Mouse (Mus musculus) intestine, embryonic 16.5 days (tissue): ENCODE results near the gene Hinfp. TPM values are rescaled to one million over a fixed set of nuclear protein-coding genes. Genes with fewer than 3 reads are reported as not detected.

Experiments
- ATAC-seq: fragments of 200-750 bp; cut with Nextera tagmentation; 2 replicates; pipeline ENCODE4 v1.8.0; 2017; ENCODE audit warnings: moderate TSS enrichment, moderate library complexity
- H3K27ac ChIP-seq: fragments of 300-500 bp; sonication (generic); 2 replicates; pipeline ENCODE4 v1.5.1; 2014; ENCODE audit warnings: mild to moderate bottlenecking, low read length
- H3K27me3 ChIP-seq: fragments of 300-500 bp; sonication (generic); replicated peaks from 2 replicates; pipeline ENCODE4 v1.6.1; 2014; ENCODE audit warnings: low read length, control low read depth, mixed read lengths; ENCODE audit not compliant: control insufficient read depth, insufficient read depth
- H3K36me3 ChIP-seq: fragments of 300-500 bp; sonication (generic); 2 replicates; pipeline ENCODE4 v1.6.1; 2014; ENCODE audit warnings: low read length, control low read depth; ENCODE audit not compliant: control insufficient read depth, insufficient read depth
- H3K4me1 ChIP-seq: fragments of 300-500 bp; sonication (generic); 2 replicates; pipeline ENCODE4 v1.6.1; 2014; ENCODE audit warnings: low read length, control low read depth, mixed read lengths; ENCODE audit not compliant: control insufficient read depth, insufficient read depth
- H3K4me2 ChIP-seq: fragments of 300-500 bp; sonication (generic); 2 replicates; pipeline ENCODE4 v1.6.1; 2014; ENCODE audit warnings: low read depth, low read length, control low read depth
- H3K4me3 ChIP-seq: fragments of 300-500 bp; sonication (generic); 2 replicates; pipeline ENCODE4 v1.5.1; 2014; ENCODE audit warnings: mild to moderate bottlenecking, low read length
- H3K9ac ChIP-seq: fragments of 300-500 bp; sonication (generic); 2 replicates; pipeline ENCODE4 v1.6.1; 2014; ENCODE audit warnings: low read depth, low read length
- H3K9me3 ChIP-seq: fragments of 300-500 bp; sonication (generic); 2 replicates; pipeline ENCODE4 v1.6.1; 2016; ENCODE audit warnings: low read length, control low read depth; ENCODE audit not compliant: control insufficient read depth
- WGBS: fragments of 180-500 bp; shearing (Covaris S2); extraction: QIAGEN DNeasy Blood & Tissue Kit; methylation state at CpG from one replicate; pipeline ENCODE4 v1.1.7; 2014; 5-methylcytosine and 5-hydroxymethylcytosine counted together
- polyA plus RNA-seq: library from polyadenylated mRNA; unstranded; fragments of >200 nt; fragmentation: Nextera tagmentation; extraction: Ambion mirVana; gene quantifications from 2 replicates; pipeline ENCODE4 v1.2.1, GENCODE M21; 2015

The Hinfp gene
- 17.8 and 19.4 TPM in 2 replicates for polyA plus RNA-seq

GRCm38 (mm10) chr9:44305466-44306079, at the start of gene Hinfp:
Gene Hinfp (minus strand): TSS chr9:44305671.
- Histone ChIP-seq H3K36me3 (peaks cover 8% of the 10 kb centered on the region; the same call in 1 of the 2 replicates), H3K4me3 (peak within 1 kb of the TSS; percentile 96), H3K4me2 (peak within 1 kb of the TSS; percentile 49), H3K9me3 (no peaks in the 10 kb centered on the region), H3K27me3 (no peaks in the 10 kb centered on the region), H3K9ac (peak within 1 kb of the TSS; percentile 95), H3K27ac (peak within 1 kb of the TSS; percentile 74), H3K4me1 (peaks cover 7% of the 10 kb centered on the region)
- WGBS: under 1% methylated on average over 54 of the region's 54 CpGs
- peak; percentile 99 for ATAC-seq

DNA sequence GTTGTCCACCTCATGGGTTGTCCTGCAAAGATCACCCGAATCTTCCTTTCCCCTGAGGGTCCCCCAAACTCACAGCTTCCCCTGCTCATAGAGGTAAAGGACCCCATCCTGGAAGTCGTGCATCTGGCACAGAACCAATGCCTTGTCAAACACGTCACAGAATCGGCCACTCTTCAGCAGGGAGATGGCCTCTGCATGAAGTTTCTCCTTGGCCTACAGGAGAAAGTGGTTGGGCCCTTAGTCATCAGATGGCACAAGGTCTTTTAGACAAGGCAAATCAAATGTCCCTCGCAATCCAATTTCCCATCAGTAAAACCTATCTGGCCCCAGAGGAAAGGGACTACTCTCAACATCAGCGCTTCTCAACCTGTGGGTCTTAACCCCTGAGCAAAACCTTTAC, 47.7 kb upstream of the Hinfp start:
- H3K4me3 ChIP-seq: no peak overlapping the region
- no peaks in the 10 kb centered on the region for H3K9me3 ChIP-seq
- peaks cover 46% of the 10 kb centered on the region for H3K36me3 ChIP-seq
- whole genome bisulfite sequencing: 92% methylated on average over 6 of the region's 6 CpGs
- H3K4me1 ChIP-seq: no peaks in the 10 kb centered on the region
- no peak overlapping the region for H3K4me2 ChIP-seq
- no peak overlapping the region for H3K9ac ChIP-seq
- no peaks in the 10 kb centered on the region for H3K27me3 ChIP-seq
- ATAC-seq: no peak
- H3K27ac ChIP-seq: no peak overlapping the region

- no peaks in the 10 kb centered on the region for H3K9me3 ChIP-seq
- H3K27me3 ChIP-seq: no peaks in the 10 kb centered on the region
- no peak overlapping the region for H3K4me2 ChIP-seq
- no peak overlapping the region for H3K4me3 ChIP-seq
- H3K4me1 ChIP-seq: no peaks in the 10 kb centered on the region
- no peak overlapping the region for H3K9ac ChIP-seq
- no peak for ATAC-seq
- H3K27ac ChIP-seq: no peak overlapping the region
- WGBS: 86% methylated on average over 10 of the region's 10 CpGs
- H3K36me3 ChIP-seq: peaks cover 47% of the 10 kb centered on the region
These were observed 46.9 kb upstream of the Hinfp start for GRCm38 (mm10) chr9:44352337-44352736.

DNA sequence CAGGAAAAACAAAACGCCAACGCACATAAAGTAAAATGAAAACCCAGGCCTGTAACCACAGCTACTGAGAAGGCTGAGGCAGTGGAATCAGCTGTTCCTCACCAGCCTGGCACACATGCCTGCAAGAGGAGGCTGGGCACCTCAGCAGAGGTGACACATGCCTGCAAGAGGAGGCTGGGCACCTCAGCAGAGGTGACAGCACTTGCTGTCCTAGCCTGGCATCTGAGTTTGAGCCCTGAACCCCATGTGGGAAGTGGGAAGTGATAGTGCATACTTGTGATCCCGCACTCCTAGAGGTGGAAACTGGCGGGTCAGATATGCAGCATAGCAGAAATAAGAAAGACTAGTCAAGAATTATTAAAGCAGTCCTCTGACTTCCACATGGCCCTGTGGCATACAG, 45.9 kb upstream of the Hinfp start:
- Histone ChIP-seq H3K36me3 (peaks cover 47% of the 10 kb centered on the region), H3K9ac (no peak overlapping the region), H3K27me3 (no peaks in the 10 kb centered on the region), H3K4me2 (no peak overlapping the region), H3K9me3 (no peaks in the 10 kb centered on the region), H3K4me1 (no peaks in the 10 kb centered on the region), H3K4me3 (no peak overlapping the region), H3K27ac (no peak overlapping the region)
- 95% methylated on average over 4 of the region's 4 CpGs for WGBS
- no peak for ATAC-seq

GRCm38 (mm10) chr9:44348546-44348945, 43.1 kb upstream of the Hinfp start:
- 94% methylated on average over 4 of the region's 4 CpGs for WGBS
- Histone ChIP-seq H3K9me3 (no peaks in the 10 kb centered on the region), H3K4me1 (no peaks in the 10 kb centered on the region), H3K36me3 (peaks cover 27% of the 10 kb centered on the region), H3K27ac (no peak overlapping the region), H3K27me3 (no peaks in the 10 kb centered on the region), H3K4me2 (no peak overlapping the region), H3K9ac (no peak overlapping the region), H3K4me3 (no peak overlapping the region)
- no peak for ATAC-seq

DNA sequence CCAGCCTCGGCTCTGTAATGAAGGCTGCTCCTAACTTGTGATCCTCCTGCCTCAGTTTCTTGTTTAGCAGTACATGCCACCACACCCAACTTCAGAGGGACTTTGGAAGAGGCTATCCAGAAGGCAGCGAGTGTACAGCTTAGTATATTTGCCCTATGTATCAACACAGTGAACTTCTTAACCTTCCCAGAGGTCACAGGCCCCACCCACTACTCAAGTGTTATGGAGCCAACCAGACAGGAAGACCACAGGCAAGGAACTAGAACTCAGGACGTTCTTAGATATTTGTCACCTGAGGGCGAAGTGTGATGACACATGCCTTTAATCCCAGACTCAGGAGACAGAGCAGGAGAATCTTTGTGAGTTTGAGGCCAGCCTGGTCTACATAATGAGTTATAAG, 42.1 kb upstream of the Hinfp start:
- H3K4me1 ChIP-seq: peaks cover 3% of the 10 kb centered on the region
- peaks cover 24% of the 10 kb centered on the region for H3K36me3 ChIP-seq
- H3K9me3 ChIP-seq: no peaks in the 10 kb centered on the region
- H3K4me2 ChIP-seq: no peak overlapping the region
- 88% methylated on average over 4 of the region's 4 CpGs for WGBS
- H3K27ac ChIP-seq: no peak overlapping the region
- no peak for ATAC-seq
- no peak overlapping the region for H3K9ac ChIP-seq
- no peaks in the 10 kb centered on the region for H3K27me3 ChIP-seq
- H3K4me3 ChIP-seq: no peak overlapping the region

GRCm38 (mm10) chr9:44347166-44347565, 41.7 kb upstream of the Hinfp start:
- no peaks in the 10 kb centered on the region for H3K27me3 ChIP-seq
- 95% methylated on average over 9 of the region's 9 CpGs for WGBS
- H3K4me2 ChIP-seq: no peak overlapping the region
- no peak overlapping the region for H3K9ac ChIP-seq
- H3K27ac ChIP-seq: no peak overlapping the region
- peaks cover 24% of the 10 kb centered on the region for H3K36me3 ChIP-seq
- H3K4me3 ChIP-seq: no peak overlapping the region
- no peaks in the 10 kb centered on the region for H3K9me3 ChIP-seq
- ATAC-seq: no peak
- H3K4me1 ChIP-seq: peaks cover 8% of the 10 kb centered on the region

DNA sequence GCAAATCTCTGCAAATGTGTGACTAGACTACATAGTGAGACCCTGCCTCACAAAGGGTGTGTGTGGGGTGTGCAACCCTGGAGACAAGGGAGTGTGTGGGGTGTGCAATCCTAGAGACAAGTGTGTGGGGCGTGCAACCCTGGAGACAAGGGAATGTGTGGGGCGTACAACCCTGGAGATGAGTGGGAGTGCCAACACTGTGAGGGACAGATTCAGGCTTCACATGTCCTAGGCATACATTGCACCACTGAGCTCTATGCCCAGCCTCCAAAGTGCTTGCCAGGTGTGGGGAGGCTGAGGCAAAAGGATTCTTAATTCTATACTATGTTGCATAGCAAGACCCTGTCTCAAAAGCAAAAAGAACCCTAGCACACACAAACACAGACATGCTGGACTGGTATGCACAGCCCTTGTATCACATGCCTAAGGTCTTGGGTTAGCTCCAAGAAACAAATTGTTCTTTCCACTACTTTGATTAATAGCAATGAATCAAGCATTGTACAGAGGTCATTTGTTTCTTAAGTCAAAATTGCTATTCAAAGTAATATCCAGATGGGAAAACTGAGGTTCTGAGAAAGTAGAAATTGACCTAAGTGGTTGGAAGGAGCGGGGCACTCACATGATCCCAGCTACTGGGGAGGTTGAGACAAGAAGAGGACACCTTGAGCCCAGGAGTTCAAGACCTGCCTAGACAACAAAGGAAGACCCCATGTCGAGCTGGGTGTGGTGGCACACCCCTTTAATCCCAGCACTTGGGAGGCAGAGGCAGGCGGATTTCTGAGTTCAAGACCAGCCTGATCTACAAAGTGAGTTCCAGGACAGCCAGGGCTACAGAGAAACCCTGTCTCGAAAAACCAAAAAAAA, 40.3 kb upstream of the Hinfp start:
- no peak overlapping the region for H3K27ac ChIP-seq
- H3K4me3 ChIP-seq: no peak overlapping the region
- ATAC-seq: no peak
- H3K36me3 ChIP-seq: peaks cover 22% of the 10 kb centered on the region
- no peaks in the 10 kb centered on the region for H3K9me3 ChIP-seq
- peaks cover 10% of the 10 kb centered on the region for H3K4me1 ChIP-seq
- no peak overlapping the region for H3K4me2 ChIP-seq
- H3K9ac ChIP-seq: no peak overlapping the region
- 82% methylated on average over 6 of the region's 6 CpGs for WGBS
- H3K27me3 ChIP-seq: no peaks in the 10 kb centered on the region

- Histone ChIP-seq H3K36me3 (peaks cover 14% of the 10 kb centered on the region), H3K4me1 (peaks cover 10% of the 10 kb centered on the region), H3K4me3 (peak within 1 kb of the TSS; percentile 84), H3K9ac (peak within 1 kb of the TSS; percentile 87), H3K27ac (peak within 1 kb of the TSS; percentile 99), H3K27me3 (no peaks in the 10 kb centered on the region), H3K4me2 (peak within 1 kb of the TSS; percentile 62), H3K9me3 (no peaks in the 10 kb centered on the region)
- ATAC-seq: peak; percentile 98
- WGBS: under 1% methylated on average over 39 of the region's 39 CpGs
These were observed 38.4 kb upstream of the Hinfp start, which contains the start of gene Hmbs for GRCm38 (mm10) chr9:44343781-44344421. Gene Hmbs (minus strand): TSS chr9:44344228.
